Mouse (Mus musculus) spleen, adult 2 months (tissue): ENCODE measurements around the gene Pnlip.

Source experiments
- CTCF ChIP-seq: fragments of 200-500 bp; IDR thresholded peaks from 2 replicates; pipeline ENCODE4 v1.5.1; 2011; ENCODE audit warnings: mild to moderate bottlenecking, inconsistent platforms; ENCODE audit not compliant: insufficient read depth, insufficient read length, insufficient replicate concordance; ENCODE audit errors: extremely low read depth
- POLR2A ChIP-seq: fragments of 200-500 bp; IDR thresholded peaks from 2 replicates; pipeline ENCODE4 v1.6.1; 2011; ENCODE audit warnings: low read depth, low read length, inconsistent platforms

- TF ChIP-seq POLR2A (no peak), CTCF (no peak)
These were observed 22.9 kb upstream of the Pnlip start for GRCm38 (mm10) chr19:58629351-58629773.
